Mouse (Mus musculus) left cerebral cortex, adult 8-10 months (tissue): ENCODE results near the gene Cd180. TPM values are rescaled to one million over a fixed set of nuclear protein-coding genes. Genes with fewer than 3 reads are reported as not detected.

Experiments
- DNase-seq, 2 experiments: peaks; one replicate each; pipeline ENCODE4 v3.0.0; 2022; ENCODE audit warnings: low spot score in 2 of 2
- total RNA-seq, 4 experiments: library from RNA; stranded (reverse); gene quantifications; 2 replicates each; pipeline ENCODE4 v1.2.4; 2022

Gene Cd180
- total RNA-seq, 4 experiments from 2014 or later: 3.2 to 14.1 (median 7.3) TPM

GRCm38 (mm10) chr13:102775506-102775905, 82.1 kb downstream of the Cd180 start:
- no peak for DNase-seq

- no peak for DNase-seq
Measured at GRCm38 (mm10) chr13:102778859-102779258, 85.5 kb downstream of the Cd180 start.

- DNase-seq: no peak
Measured at GRCm38 (mm10) chr13:102779275-102779674, 85.9 kb downstream of the Cd180 start.

- DNase-seq: no peak
Measured at GRCm38 (mm10) chr13:102783531-102784310, 90.4 kb downstream of the Cd180 start.

DNA sequence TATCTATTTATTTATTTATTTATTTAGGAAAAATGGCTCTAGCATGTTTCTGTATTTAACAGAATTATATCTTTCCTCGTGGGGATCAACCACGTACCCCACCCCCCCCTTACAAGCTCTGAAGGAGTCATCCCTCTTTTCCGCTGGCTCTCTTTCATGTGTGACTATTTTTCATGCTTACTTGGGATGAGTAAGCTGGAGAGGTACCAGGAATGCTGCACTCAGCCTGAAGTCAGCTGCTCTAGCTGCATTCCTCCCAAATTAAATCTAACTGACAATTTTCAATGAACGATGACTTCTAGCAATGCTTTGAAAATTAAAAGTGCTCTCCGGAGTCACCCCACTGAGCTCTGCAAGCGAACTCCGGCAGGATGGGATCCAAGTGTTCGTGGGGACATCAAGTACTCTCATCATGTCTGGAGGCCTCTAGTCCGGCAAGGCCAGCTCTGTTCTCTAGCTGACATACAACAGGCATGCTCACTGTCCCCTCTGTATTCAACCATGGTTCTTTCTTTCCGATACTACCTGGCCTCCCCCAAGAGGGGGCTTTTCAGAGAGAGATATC, 93.4 kb downstream of the Cd180 start:
- DNase-seq: no peak
